Mouse (Mus musculus): ENCODE results near the gene Cfap77. TPM values are rescaled to one million over a fixed set of nuclear protein-coding genes. Genes with fewer than 3 reads are reported as not detected.
A peak's percentile ranks its signal among the peaks of the same experiment; 100 is the strongest.

Cfap77 gene
- polyA plus RNA-seq, 1 experiment from 2014 or later = 0.70 TPM

GRCm38 (mm10) chr2:29035698-29036097, 19.2 kb downstream of the Cfap77 start:
- Histone ChIP-seq H3K36me3 (ENCODE audit: control insufficient read depth, insufficient read depth, low read length) (no peaks in the 10 kb centered on the region), H3K4me2 (ENCODE audit: low read depth, low read length) (no peak overlapping the region), H3K9me3 (ENCODE audit: control insufficient read depth, low read length) (no peaks in the 10 kb centered on the region), H3K9ac (ENCODE audit: low read length) (no peak overlapping the region), H3K27ac (ENCODE audit: low read length) (no peak overlapping the region), H3K4me1 (replicated peaks; ENCODE audit: control insufficient read depth, insufficient read depth, low read length) (no peaks in the 10 kb centered on the region; the same call in 1 of the 2 replicates), H3K27me3 (ENCODE audit: control insufficient read depth, insufficient read depth, low read depth, low read length) (peaks cover 10% of the 10 kb centered on the region), H3K4me3 (ENCODE audit: low read length) (no peak overlapping the region)
- 57% methylated on average over 8 of the region's 8 CpGs for WGBS
- no peak for ATAC-seq (ENCODE audit: low read depth)

DNA sequence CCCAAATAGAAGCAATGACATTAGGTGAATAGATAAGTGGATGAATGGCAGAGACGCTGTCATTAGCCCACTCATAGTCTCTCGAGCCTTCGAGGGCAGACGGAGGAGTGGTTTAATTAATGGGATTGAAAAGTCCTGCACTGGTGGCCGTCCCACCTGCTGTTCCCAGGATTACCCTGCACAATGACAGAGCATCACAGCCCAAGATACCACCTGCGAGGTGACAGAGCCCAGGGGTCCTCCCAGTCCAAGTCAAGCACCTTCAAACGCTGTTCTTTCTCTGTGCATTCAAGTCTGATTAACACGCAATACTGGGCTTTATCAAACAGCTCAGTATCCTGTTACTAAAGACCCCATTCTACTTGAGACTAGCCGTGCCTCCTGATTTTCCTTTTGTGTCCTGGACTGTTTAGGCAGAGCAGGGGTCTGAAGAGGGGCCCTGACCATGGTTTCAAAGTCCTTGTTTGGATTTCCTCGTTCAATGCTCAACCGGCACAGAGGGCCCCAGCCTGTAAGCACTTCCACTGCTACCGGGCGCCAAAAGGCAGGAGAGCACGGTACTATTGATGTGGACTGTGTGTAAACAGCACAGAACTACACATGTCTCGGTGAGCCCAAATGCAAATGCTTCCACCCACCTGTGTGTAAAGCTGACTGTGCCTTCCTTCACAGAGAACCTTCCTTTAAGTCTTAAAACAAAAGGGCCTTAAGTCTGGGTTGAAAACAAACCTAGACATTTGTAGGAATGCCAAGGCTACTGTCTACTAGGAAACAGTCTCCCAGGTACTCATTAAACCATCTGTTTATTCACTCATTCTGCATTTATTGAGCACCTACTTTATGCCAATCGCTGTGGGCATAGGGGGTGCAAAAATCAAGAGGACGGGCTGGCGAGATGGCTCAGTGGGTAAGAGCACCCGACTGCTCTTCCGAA, 20.1 kb downstream of the Cfap77 start:
- WGBS = 48% methylated on average over 20 of the region's 20 CpGs
- H3K9me3 ChIP-seq (ENCODE audit: control insufficient read depth, low read length) = no peaks in the 10 kb centered on the region
- H3K27me3 ChIP-seq (ENCODE audit: control insufficient read depth, insufficient read depth, low read depth, low read length) = peaks cover 2% of the 10 kb centered on the region; the same call in 1 of the 2 replicates
- no peak overlapping the region for H3K9ac ChIP-seq (ENCODE audit: low read length)
- no peak overlapping the region for H3K4me3 ChIP-seq (ENCODE audit: low read length)
- no peak overlapping the region for H3K4me2 ChIP-seq (ENCODE audit: low read depth, low read length)
- no peak for ATAC-seq (ENCODE audit: low read depth)
- no peaks in the 10 kb centered on the region for H3K36me3 ChIP-seq (ENCODE audit: control insufficient read depth, insufficient read depth, low read length)
- no peak overlapping the region for H3K27ac ChIP-seq (ENCODE audit: low read length)
- no peaks in the 10 kb centered on the region; the same call in 1 of the 2 replicates for H3K4me1 ChIP-seq (replicated peaks; ENCODE audit: control insufficient read depth, insufficient read depth, low read length)

DNA sequence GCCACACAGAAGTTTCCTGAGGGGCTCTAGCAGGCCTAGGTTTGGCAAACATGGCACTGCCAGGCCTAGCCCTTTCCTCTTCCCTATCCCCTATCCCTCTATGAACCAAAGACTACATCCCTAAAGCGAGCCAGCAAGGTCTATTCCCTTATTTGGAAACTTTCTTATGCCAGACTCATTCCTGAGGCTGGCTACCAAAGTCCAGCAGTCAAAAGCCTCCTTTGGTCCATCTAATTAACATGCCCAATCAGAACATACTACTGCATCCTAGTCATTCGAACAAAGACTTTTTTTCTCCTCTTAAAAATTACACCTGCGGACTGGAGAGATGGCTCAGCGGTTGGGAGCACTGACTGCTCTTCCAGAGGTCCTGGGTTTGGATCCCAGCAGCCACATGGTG, 22.9 kb downstream of the Cfap77 start:
- no peak for ATAC-seq (ENCODE audit: low read depth)
- Histone ChIP-seq H3K27me3 (ENCODE audit: control insufficient read depth, insufficient read depth, low read depth, low read length) (peaks cover 2% of the 10 kb centered on the region; the same call in 1 of the 2 replicates), H3K9ac (ENCODE audit: low read length) (no peak overlapping the region), H3K4me1 (replicated peaks; ENCODE audit: control insufficient read depth, insufficient read depth, low read length) (peaks cover 2% of the 10 kb centered on the region; the same call in 1 of the 2 replicates), H3K27ac (ENCODE audit: low read length) (no peak overlapping the region), H3K4me3 (ENCODE audit: low read length) (no peak overlapping the region), H3K36me3 (ENCODE audit: control insufficient read depth, insufficient read depth, low read length) (no peaks in the 10 kb centered on the region), H3K9me3 (ENCODE audit: control insufficient read depth, low read length) (no peaks in the 10 kb centered on the region), H3K4me2 (ENCODE audit: low read depth, low read length) (no peak overlapping the region)
- 85% methylated on average over 4 of the region's 4 CpGs for WGBS

DNA sequence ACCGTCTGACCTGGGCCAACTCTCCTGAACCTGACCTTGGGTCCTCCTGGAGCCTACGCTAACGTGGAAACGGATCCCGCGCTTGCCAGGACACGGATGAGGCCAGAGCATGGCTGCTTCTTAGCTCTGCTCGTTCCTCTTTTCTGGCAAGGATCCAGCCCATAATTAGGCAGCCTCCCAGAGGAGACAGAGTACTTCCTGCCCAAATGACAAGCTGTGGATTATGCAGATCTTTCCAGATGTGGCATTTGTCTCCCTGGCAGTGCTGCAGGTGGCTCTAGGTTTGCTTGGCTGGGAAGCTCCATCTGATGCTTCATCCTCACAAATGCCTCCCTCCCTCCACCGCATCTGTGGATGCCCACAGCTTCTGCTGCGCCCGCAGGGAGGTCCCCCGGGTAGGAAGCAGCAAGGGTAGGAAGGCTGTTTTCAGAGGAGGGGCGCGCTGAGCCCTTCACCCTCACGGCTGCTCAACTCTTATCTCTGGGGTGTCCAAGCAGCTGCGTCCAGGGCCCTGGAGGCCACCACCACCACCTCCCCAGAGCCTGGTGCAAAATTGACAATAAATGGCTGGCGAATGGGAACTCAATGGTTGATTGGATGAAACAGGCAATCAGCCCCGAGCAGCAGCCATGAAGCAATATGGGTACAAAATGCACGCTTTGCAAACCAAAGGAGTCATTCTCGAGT, 24.7 kb downstream of the Cfap77 start:
- ATAC-seq (ENCODE audit: low read depth) = peak; percentile 79
- Histone ChIP-seq H3K4me3 (ENCODE audit: low read length) (no peak overlapping the region), H3K9ac (ENCODE audit: low read length) (no peak overlapping the region), H3K27me3 (ENCODE audit: control insufficient read depth, insufficient read depth, low read depth, low read length) (peaks cover 2% of the 10 kb centered on the region; the same call in 1 of the 2 replicates), H3K4me2 (ENCODE audit: low read depth, low read length) (no peak overlapping the region), H3K27ac (ENCODE audit: low read length) (no peak overlapping the region), H3K4me1 (replicated peaks; ENCODE audit: control insufficient read depth, insufficient read depth, low read length) (peaks cover 2% of the 10 kb centered on the region; the same call in 1 of the 2 replicates), H3K36me3 (ENCODE audit: control insufficient read depth, insufficient read depth, low read length) (no peaks in the 10 kb centered on the region), H3K9me3 (ENCODE audit: control insufficient read depth, low read length) (no peaks in the 10 kb centered on the region)
- whole genome bisulfite sequencing = 34% methylated on average over 20 of the region's 20 CpGs

- Histone ChIP-seq H3K27me3 (ENCODE audit: control insufficient read depth, insufficient read depth, low read depth, low read length) (peaks cover 4% of the 10 kb centered on the region; the same call in 1 of the 2 replicates), H3K9ac (ENCODE audit: low read length) (no peak overlapping the region), H3K4me3 (ENCODE audit: low read length) (no peak overlapping the region), H3K9me3 (ENCODE audit: control insufficient read depth, low read length) (no peaks in the 10 kb centered on the region), H3K36me3 (ENCODE audit: control insufficient read depth, insufficient read depth, low read length) (no peaks in the 10 kb centered on the region), H3K4me2 (ENCODE audit: low read depth, low read length) (no peak overlapping the region), H3K27ac (ENCODE audit: low read length) (no peak overlapping the region), H3K4me1 (replicated peaks; ENCODE audit: control insufficient read depth, insufficient read depth, low read length) (0 out of 2 replicates have a peak, but pooled peaks cover 2% of the 10 kb centered on the region)
- peak; percentile 51; the same call in 1 of the 2 replicates for ATAC-seq (ENCODE audit: low read depth)
- 48% methylated on average over 5 of the region's 5 CpGs for WGBS
These were observed 29.6 kb downstream of the Cfap77 start for GRCm38 (mm10) chr2:29025284-29025683.

GRCm38 (mm10) chr2:29023001-29023400, 31.9 kb downstream of the Cfap77 start:
- Histone ChIP-seq H3K4me2 (ENCODE audit: low read depth, low read length) (no peak overlapping the region), H3K36me3 (ENCODE audit: control insufficient read depth, insufficient read depth, low read length) (no peaks in the 10 kb centered on the region), H3K27me3 (ENCODE audit: control insufficient read depth, insufficient read depth, low read depth, low read length) (peaks cover 2% of the 10 kb centered on the region; the same call in 1 of the 2 replicates), H3K27ac (ENCODE audit: low read length) (no peak overlapping the region), H3K4me1 (replicated peaks; ENCODE audit: control insufficient read depth, insufficient read depth, low read length) (no peaks in the 10 kb centered on the region), H3K9me3 (ENCODE audit: control insufficient read depth, low read length) (no peaks in the 10 kb centered on the region), H3K9ac (ENCODE audit: low read length) (no peak overlapping the region), H3K4me3 (ENCODE audit: low read length) (no peak overlapping the region)
- no peak for ATAC-seq (ENCODE audit: low read depth)
- 78% methylated on average over 7 of the region's 7 CpGs for WGBS

DNA sequence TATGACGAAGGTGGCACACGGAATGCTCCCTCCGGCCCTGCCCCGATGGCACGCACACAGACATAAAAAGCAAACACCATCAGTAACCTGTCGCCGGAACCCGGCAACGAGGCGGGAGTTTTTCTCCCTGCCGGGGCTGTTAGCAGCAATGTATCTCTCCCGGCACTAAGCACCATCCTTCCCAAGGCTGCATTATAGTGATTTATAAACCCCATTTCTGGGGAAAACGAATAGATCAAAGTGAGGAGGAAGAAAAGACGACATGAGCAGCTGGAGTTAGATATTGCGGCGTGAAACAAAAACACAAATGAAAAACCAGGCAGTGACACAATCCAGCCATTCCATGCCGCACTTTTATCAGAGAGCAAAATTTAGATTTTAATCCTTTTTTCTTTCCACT, 33.8 kb downstream of the Cfap77 start:
- H3K36me3 ChIP-seq (ENCODE audit: control insufficient read depth, insufficient read depth, low read length) = no peaks in the 10 kb centered on the region
- 17% methylated on average over 17 of the region's 17 CpGs for WGBS
- H3K4me2 ChIP-seq (ENCODE audit: low read depth, low read length) = no peak overlapping the region
- H3K27ac ChIP-seq (ENCODE audit: low read length) = no peak overlapping the region
- 0 out of 2 replicates have a peak, but pooled peaks cover 6% of the 10 kb centered on the region for H3K4me1 ChIP-seq (replicated peaks; ENCODE audit: control insufficient read depth, insufficient read depth, low read length)
- H3K9me3 ChIP-seq (ENCODE audit: control insufficient read depth, low read length) = no peaks in the 10 kb centered on the region
- ATAC-seq (ENCODE audit: low read depth) = no peak
- no peak overlapping the region for H3K4me3 ChIP-seq (ENCODE audit: low read length)
- H3K27me3 ChIP-seq (ENCODE audit: control insufficient read depth, insufficient read depth, low read depth, low read length) = peaks cover 2% of the 10 kb centered on the region; the same call in 1 of the 2 replicates
- no peak overlapping the region for H3K9ac ChIP-seq (ENCODE audit: low read length)

- no peak overlapping the region for H3K4me3 ChIP-seq (ENCODE audit: low read length)
- no peak for ATAC-seq (ENCODE audit: low read depth)
- 0 out of 2 replicates have a peak, but pooled peaks cover 6% of the 10 kb centered on the region for H3K4me1 ChIP-seq (replicated peaks; ENCODE audit: control insufficient read depth, insufficient read depth, low read length)
- WGBS = 50% methylated on average over 5 of the region's 5 CpGs
- no peaks in the 10 kb centered on the region for H3K9me3 ChIP-seq (ENCODE audit: control insufficient read depth, low read length)
- H3K27ac ChIP-seq (ENCODE audit: low read length) = no peak overlapping the region
- H3K4me2 ChIP-seq (ENCODE audit: low read depth, low read length) = no peak overlapping the region
- peaks cover 2% of the 10 kb centered on the region; the same call in 1 of the 2 replicates for H3K27me3 ChIP-seq (ENCODE audit: control insufficient read depth, insufficient read depth, low read depth, low read length)
- H3K9ac ChIP-seq (ENCODE audit: low read length) = no peak overlapping the region
- H3K36me3 ChIP-seq (ENCODE audit: control insufficient read depth, insufficient read depth, low read length) = no peaks in the 10 kb centered on the region
These were observed 36.2 kb downstream of the Cfap77 start for GRCm38 (mm10) chr2:29018680-29019079.

All from lung, embryonic 16.5 days (tissue).